Mouse (Mus musculus) neural tube, embryonic 10.5 days (tissue): ENCODE results near the gene Pard6b.

Source experiments
- DNase-seq: peaks from one replicate; pipeline ENCODE4 v3.0.0-alpha.2; 2017; ENCODE audit warnings: low spot score; ENCODE audit errors: extremely low spot score

The Pard6b gene

DNA sequence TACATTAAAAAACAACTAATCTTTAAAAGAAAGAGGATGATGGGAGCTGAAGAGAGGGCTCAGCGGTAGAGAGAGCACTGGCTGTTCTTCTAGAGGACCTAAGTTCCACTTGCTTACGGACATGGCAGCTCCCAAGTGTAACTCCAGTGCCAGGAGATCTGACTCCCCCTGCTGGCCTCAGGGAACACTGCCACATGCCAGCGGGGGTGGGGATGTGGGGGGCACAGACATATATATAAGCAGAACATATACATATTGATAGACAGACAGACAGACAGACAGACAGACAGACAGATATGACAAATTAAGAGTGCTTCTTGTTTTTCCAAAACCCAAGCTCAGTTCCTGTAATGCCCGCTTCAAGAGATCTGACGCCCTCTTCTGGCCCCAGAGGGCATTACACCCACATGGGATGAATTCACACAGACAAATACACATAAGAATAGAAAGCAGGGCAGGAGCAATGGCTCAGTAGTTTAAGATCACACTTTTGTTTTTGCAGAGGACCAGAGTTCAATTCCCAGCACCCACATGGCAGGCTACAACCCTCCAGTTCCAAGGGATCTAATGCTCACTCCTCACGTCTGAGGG lies 21.5 kb upstream of the Pard6b start:
- DNase-seq, result no peak

DNA sequence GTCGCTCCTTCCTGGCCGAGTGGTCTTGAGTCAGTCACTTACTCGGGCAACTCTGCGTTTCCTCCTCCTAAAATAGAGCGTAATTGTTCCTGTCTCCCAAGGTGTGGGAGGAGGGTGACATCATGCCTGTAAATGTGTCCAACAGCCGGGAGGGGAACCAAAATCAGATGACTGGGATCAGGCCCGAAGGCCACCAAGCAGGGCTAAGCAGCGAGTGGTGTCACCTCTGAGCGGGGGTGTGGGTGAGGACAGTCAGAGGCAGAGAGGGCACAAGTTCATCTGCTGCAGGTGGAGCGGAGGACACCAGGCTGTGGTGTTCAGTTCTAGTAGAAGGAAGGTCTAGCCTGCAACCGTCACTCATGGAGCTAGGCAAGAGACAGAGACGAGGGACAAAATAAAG lies 17.1 kb upstream of the Pard6b start:
- no peak for DNase-seq

DNA sequence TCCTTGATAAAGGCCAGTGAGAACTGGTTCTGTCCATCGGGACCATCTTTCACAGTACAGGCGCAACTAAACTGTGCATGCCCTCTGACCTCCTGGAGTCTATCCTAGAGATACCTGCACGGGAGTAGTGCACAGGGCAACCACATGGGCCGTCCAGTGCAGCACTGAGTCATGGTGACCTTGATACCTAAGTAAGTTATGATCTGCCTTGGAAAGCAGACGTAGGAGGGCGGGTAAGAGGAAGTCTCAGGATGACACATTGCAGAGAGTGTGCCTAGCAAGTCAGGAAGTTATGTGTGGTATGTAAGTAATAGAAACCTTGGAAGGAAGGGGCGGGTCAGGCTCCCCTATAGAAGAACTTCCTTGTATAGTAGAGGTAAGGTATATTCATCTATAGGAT lies 15.3 kb upstream of the Pard6b start:
- DNase-seq, result no peak

DNA sequence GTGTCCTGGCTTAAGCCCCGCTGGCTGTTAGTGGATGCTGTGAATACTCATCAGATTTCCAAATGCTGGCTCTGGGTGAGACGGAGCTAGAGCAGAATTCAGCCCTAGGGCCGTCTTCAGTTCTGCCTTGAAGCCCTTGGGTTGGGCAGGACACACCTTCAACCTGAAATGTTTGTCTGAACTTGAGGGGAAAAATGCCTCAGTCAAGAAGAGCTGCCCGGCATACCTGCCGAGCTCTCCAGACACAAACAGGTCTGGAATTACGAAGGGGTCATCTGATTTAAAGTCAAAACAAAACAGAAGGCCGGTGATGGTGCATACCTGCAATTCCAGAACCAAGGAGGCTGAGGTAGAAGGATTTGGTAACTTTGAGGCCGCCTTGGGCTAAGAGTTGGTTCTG lies 14.0 kb upstream of the Pard6b start:
- no peak for DNase-seq

DNA sequence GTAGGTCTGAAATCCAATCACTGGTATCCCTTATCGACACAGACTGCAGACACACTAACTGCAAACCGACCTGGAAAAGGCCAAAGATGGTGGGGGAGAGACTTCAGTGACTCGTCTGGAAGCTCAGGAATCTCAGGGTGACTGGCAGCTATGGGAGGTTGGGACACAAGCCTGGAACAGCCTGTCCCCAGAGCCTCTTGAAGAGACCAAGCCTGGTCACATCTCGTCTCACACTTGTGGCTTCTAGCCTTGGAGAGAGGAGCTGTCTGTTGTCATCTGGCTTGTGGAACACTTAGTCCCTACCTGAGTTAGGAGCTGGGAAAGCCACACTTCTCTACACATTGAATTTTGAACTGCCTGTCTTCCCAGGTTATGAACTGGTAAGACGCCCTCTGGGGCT lies 10.4 kb upstream of the Pard6b start:
- no peak for DNase-seq

DNA sequence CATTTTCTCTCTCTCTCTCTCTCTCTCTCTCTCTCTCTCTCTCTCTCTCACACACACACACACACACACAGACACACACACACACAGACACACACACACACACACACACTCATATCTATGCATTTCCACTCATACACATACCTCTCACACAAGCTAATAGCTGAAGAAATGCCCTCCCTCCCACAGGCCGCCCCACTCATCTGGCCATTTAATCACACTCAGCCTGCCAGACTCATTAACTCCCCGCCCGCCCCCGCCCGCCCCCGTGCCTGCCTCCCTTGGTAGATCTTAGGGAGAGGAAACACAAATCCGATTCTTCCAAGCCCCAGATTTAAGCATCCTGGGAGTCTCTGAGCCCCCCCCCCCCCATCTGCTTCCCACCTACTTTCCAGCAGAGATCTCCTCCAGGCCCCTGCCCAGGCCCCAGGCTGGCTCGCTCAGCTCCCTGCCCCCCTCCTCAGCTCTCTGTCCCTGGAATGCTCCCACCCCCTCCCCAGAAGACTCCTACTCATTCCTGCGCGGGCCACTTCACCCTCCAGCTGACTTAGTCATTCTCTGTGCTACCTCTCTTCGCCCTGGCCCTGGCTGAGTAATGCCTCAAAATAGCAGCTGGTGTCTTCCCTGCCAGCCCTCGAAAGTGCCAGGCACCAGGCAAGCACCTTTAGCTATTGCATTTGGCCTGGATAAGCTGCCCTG lies 8.2 kb upstream of the Pard6b start:
- DNase-seq, result peak; percentile 50

DNA sequence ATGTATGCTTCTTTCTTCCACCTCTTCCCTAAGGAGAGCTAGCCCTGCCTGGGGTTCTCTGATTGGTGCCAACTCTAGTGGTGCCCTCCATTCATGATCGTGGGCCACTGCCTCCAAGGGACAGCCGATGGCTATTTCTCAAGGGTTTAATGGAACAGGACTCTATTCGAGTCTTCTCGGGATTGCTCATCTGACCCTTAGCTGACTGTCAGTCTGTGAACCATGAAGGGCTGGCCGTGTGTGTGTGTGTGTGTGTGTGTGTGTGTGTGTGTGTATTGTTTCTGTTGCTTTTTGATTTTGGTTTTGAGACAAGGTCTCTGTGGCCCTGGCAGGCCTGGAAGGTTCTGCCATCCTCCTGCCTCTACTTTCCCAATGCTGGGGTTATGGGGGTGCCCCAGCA lies 7.1 kb upstream of the Pard6b start:
- DNase-seq, result no peak

DNA sequence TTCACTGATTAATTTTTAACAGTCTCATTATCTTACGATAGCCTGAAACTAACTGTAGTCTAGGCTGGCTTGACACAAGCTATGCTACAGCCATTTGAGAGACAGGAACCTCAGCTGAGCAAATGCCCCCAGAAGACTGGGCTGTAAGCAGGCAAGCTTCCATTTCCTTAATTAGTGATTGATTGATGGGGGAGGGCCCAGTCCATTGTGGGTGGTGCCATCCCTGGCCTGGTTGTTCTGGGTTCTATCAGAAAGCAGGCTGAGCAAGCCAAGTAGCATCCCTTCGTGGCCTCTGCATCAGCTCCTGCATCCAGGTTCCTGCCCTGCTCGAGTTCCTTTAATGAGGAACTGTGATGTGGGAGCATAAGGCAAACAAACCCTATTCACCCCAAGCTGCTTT lies 6.3 kb upstream of the Pard6b start:
- DNase-seq, result no peak

DNA sequence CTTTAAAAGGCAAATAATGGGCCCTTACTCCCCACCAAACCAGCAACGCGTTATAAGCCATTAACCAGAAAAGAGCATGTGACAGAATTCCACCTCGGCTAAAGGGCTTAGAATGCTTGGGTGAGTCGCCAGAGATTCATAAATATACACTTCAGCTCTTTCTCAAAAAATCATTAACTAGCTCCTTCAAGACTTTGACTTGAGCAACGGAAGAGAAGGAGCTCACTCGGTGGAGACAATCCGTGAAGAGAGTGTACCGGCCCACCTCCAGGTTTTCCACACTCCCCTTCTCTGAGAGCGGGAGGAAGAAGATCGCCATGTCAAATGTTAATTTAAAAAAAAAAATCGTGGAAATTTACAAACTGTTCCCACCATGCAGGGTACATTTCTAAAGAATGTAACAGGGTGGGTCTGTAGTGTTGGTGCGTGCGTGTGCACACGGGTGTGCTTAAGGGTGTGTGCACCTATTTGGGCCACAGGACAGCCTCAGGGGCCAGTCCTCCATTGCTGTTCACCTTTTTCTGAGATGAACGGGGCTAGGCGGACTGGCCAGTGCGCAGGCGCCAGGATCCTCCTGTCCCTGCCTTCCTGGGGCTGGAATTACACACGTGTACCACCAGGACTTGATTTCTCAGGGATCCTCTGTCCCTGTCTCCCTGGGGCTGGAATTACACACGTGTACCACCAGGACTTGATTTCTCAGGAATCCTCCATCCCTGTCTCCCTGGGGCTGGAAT lies 3.8 kb upstream of the Pard6b start:
- DNase-seq, result no peak

DNA sequence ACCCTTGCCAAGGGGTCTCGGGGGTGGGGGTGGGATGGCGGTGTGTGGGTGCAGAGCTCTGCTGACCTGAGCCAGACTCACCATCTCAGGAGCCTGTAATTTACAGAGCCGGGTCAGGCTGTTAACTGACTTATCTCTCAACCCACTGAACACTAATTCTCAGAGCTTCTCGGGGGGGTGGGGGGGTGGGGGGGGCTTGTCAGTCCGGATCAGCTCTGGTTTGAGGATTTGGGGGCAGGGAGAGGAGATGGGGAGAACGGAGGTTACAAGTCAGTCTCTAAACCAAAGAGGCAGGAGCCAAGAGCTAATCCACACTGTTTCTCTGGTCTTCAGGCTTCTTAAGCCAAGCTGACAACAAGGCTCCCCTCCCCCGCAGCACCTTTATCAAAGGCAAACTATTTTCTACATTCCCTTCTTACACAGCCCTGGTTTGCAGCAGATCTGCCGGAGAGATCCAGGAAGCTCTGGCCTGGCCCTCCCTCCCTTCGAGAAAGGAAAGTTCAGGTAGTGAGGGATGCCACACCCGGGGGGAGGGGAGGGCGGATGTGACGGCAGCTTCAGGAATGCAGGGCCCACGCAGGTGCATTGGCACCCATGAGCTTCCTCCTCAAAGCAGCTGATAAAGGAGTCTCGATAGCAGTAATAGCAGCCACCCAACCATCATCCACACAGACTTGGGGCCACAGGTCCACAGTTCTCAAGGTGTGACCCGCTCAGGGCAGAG lies 2.5 kb upstream of the Pard6b start:
- DNase-seq, result no peak

DNA sequence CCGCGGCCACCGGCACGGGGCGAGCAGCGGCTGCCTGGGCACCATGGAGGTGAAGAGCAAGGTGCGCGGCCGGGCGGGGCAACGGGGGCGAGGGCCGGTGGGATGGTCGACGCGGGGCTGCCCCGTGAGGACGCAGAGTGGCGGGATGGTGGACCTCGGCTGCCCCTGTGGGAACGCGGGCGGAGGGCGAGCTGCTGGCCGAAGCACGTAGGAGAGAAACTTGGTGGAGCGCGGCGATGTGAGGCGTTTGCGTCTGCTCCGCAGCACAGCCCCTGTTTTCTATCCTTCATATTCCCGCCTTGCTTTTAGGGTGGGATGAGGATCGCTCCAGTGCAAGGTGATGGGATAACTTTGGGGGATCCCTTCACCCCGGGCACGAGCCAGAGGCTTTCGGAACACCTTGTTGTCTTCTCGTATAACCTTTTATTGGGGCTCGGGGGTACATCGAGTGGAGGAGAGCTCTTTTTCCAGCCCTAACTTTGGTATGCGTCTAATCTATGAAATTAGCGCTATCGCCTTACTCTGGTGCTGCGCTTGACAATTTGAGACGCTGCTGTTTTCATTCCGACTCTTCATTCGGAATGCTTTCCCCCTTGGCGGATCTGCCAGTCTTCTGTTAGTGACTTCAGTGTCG lies 612 bp downstream of the Pard6b start:
- DNase-seq, result peak; percentile 74

DNA sequence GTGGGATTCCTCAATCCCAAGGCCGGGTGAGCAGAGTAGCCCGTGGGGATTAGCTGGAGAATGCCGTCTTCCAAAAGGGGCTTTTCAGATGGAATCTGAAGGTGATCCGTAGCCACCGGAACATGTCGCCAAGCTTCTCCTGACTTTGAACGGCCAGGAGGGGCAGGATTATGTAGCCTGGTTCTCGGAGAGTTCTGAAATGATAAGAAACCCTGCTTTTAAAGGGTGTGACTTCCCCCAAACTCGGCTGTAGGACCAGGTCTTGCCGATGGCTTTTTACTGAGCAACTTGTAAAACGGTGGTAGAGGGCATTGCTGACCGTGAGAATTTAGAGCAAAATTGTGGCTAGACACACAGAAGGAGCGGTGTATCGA lies 1.1 kb downstream of the Pard6b start:
- no peak for DNase-seq

DNA sequence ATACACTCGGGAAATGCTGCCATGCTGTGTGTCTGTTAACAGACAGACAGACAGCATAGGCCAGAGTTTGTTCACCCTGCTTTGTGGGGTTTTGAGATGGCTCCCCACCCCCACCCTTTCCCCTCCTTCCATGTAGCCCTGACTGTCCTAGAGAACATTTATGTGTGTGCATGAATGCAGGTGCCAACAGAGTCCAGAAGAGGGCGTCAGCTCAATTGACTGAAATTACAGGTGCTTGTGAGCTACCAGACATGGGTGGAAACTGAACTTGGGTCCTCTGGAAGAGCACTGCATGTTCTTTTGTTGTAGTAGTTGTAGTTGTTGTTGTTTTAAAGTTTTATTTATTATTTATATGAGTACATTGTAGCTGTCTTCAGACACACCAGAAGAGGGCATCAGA lies 2.8 kb downstream of the Pard6b start:
- DNase-seq, result no peak

DNA sequence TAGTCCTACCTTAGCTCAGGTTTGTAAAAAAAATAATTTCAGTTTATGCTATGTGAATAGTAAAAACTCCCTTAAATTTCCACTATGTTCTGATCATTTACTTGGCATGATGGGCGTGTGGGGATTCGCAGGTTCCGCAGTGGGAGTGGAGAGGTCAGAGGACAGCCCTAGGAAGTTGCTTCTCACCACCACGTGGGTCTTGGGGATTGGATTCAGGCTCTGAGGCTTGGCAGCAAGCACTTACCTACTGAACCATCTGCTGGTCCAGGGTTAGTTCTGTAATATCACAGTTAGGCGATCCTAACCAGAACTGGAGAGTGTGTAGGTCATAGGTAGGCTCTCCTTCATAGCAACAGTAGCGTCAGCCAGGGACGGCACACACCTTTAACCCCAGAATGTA lies 3.4 kb downstream of the Pard6b start:
- DNase-seq, result no peak

DNA sequence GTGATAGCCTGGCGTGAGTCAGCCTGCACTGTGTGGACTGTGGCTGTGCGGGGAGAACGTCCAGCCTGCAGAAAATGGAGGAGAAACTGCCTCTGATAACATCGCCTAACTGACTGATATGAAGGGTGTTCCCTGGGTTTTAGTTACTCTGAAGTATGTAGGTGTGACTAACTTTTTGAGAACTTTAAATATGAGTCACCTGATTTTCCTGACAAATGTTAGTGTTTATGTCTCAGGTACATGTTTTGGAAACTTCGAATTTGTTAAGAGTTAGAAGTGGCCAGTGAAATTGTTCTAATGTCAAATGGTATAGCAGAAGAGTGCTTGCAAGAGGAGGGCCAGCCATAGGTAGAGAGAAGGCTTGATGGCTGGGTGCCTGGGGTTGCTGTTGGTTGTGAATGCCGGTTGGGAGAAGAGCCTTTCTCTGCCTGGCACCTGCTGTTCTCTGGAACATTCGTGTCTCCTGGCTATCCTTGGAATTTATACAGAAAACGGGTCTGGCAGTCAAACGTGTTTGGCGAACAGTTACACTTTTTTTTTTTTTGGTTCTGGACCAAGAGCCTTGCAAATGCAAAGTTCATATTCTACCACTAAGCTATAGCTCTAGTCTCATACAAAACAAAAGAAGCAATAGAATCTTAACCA lies 4.9 kb downstream of the Pard6b start:
- DNase-seq, result no peak

DNA sequence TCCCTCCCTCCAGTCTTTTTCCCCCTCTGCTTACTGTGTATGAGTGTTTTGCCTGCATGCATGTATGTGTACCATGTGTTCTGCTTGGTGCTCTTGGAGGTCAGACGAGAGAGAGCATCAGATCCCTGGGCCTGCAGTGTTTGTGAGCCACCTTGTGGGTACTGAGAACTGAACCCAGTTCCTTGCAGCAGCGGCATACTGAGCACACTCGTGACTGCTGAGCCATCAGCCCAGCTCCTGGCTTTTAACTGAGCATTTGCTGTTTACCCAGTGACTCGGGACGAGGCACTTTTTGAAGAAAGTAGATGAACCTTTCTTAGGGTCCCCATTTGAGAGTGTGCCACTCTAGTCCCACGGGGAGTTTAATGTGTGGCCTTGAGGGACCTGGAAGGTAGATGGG lies 5.5 kb downstream of the Pard6b start:
- DNase-seq, result no peak

DNA sequence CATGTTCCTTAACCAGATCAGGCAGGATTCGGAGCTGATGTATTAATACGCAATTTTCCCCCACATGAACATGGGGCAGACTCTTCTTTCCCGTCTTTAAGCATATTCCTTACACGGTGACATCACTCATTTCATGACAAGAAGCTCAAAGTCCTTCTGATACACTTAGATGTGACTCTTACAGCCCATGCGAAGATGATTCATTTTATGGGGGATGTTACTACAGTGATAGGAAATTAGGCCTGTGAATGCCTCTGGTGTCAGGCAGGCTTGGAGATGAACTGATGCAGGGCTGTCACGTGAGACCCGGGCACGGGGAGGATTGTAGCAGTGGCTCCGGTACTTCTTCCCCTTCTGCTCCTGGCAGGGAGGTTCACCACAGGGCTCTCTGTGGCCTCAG lies 6.0 kb downstream of the Pard6b start:
- no peak for DNase-seq

DNA sequence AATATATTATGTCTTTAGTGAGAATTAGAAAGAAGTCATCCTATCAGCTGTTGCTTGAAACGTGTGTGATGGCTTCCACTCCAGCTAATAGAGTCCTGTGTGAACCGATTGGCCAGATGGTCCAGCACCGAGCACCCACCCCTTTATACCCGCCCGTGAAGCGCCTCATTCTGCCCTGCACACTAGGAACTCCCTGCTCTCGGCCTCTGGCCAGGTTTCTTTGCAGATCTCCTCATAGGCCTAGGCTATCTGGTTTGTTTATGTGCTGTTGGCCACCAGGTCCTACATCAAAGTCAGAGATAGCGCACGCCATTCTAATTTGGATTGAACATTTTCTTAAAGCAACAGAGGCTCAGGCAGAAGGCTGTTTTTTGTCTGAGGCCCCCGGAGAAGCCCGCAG lies 10.8 kb downstream of the Pard6b start:
- DNase-seq, result no peak

DNA sequence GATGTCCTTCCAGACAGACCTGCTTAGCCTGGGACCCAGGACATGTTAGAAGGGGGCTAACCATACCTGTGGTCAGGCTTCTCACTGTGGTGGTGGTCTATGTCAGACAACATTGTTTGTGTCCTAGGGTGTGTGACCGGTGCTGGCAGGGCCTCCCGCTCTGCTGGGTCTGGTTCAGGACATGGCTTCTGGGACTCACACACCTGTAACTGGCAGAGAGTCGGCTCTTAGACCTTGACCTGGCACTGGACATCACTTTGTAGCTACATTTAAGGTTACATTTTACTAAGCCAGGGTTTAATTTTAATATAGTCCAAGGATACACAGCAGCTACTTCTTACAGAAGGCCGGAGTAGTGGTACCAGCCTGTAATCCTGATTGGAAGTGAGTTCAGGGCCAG lies 12.3 kb downstream of the Pard6b start:
- DNase-seq, result no peak

DNA sequence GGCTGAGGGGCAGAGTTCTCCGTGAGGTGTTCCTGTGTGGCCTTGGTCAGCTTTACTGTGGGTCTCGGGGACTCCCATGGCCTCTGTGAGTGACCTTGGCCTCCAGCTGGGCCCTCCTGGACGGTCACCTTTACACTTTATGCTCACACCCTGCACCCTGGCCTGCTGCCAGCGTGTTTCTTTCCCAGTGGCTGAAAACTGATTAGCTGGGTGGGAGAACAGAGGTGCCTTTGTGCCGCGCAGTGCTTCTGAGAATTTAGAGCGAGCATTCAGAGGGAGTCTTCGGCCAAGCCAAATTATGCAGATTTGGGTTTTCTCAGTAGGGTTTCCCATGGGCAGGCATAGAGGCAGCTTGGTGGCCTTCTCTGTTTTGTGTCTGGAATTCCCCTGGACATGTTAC lies 14.3 kb downstream of the Pard6b start:
- DNase-seq, result no peak

DNA sequence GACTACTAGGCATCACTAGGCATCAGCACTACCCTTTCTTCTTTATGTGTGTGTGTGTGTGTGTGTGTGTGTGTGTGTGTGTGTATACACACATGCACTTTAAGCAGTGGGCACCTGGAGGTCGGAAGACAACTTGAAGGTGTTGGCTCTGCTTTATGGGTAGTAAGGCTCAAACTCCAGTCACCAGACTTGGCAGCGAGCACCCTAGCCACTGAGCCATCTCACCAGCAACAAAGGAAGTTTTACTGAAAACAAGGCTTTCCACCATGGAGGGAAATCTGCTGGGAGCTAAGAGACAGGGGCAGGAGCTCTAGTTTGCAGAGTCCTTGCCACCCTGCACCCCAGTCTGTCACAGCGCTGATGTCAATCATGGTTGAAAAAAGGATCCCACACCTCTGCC lies 15.7 kb downstream of the Pard6b start:
- DNase-seq, result no peak
